Mouse (Mus musculus) erythroid progenitor cell, adult 5-6 weeks (primary cell): ENCODE measurements around the gene Mvb12b. TPM values are rescaled to one million over a fixed set of nuclear protein-coding genes. Genes with fewer than 3 reads are reported as not detected.

Experiments used
- ATAC-seq: replicated peaks from 2 replicates; pipeline ENCODE4 v1.8.0; 2016; ENCODE audit warnings: moderate number of reproducible peaks, mild to moderate bottlenecking, moderate TSS enrichment, inconsistent platforms; ENCODE audit not compliant: poor library complexity, low FRiP score, severe bottlenecking
- total RNA-seq, 2 experiments: library from RNA; stranded (forward) in 1 of 2; stranded (reverse) in 1 of 2; fragments of 150-400 nt in 1 of 2; fragments of 186-747, 209-891 nt in 1 of 2; gene quantifications; 2 replicates each; pipeline versions ENCODE4 v1.2.3 to v1.2.4; 2015 to 2017; ENCODE audit warnings: low replicate concordance in 2 of 2

The Mvb12b gene
- total RNA-seq, 2 experiments from 2014 or later = 56.7 to 81.7 TPM

- ATAC-seq = no peak
Observed at GRCm38 (mm10) chr2:33789279-33789678, 98.5 kb downstream of the Mvb12b start.

GRCm38 (mm10) chr2:33788851-33789250 is 98.9 kb downstream of the Mvb12b start:
- ATAC-seq = no peak

GRCm38 (mm10) chr2:33788131-33788530 is 99.6 kb downstream of the Mvb12b start:
- no peak for ATAC-seq

GRCm38 (mm10) chr2:33786064-33786463 is 101.7 kb downstream of the Mvb12b start:
- no peak for ATAC-seq

GRCm38 (mm10) chr2:33785596-33785995 is 102.2 kb downstream of the Mvb12b start:
- no peak for ATAC-seq

GRCm38 (mm10) chr2:33784721-33785120 is 103.0 kb downstream of the Mvb12b start:
- no peak for ATAC-seq

GRCm38 (mm10) chr2:33783419-33783818 is 104.3 kb downstream of the Mvb12b start:
- ATAC-seq = no peak

- ATAC-seq = no peak
Observed at GRCm38 (mm10) chr2:33781655-33782400, 105.9 kb downstream of the Mvb12b start.

- ATAC-seq = no peak
Observed at GRCm38 (mm10) chr2:33778466-33778865, 109.3 kb downstream of the Mvb12b start.

- no peak for ATAC-seq
Observed at GRCm38 (mm10) chr2:33777051-33777450, 110.7 kb downstream of the Mvb12b start.

- no peak for ATAC-seq
Observed at GRCm38 (mm10) chr2:33774884-33775283, 112.9 kb downstream of the Mvb12b start.

GRCm38 (mm10) chr2:33774106-33774505 is 113.6 kb downstream of the Mvb12b start:
- no peak for ATAC-seq

- ATAC-seq = no peak
Observed at GRCm38 (mm10) chr2:33772439-33772838, 115.3 kb downstream of the Mvb12b start.

GRCm38 (mm10) chr2:33771388-33771787 is 116.4 kb downstream of the Mvb12b start:
- ATAC-seq = no peak

- no peak for ATAC-seq
Observed at GRCm38 (mm10) chr2:33770526-33771130, 117.1 kb downstream of the Mvb12b start.

GRCm38 (mm10) chr2:33764476-33764875 is 123.3 kb downstream of the Mvb12b start:
- no peak for ATAC-seq

- no peak for ATAC-seq
Observed at GRCm38 (mm10) chr2:33762210-33762609, 125.5 kb downstream of the Mvb12b start.

- no peak for ATAC-seq
Observed at GRCm38 (mm10) chr2:33760571-33760991, 127.2 kb downstream of the Mvb12b start.

GRCm38 (mm10) chr2:33759447-33759846 is 128.3 kb downstream of the Mvb12b start:
- ATAC-seq = no peak

GRCm38 (mm10) chr2:33755633-33756020 is 132.1 kb downstream of the Mvb12b start:
- ATAC-seq = no peak

- no peak for ATAC-seq
Observed at GRCm38 (mm10) chr2:33754980-33755632, 132.6 kb downstream of the Mvb12b start.
